Mouse (Mus musculus) c-Kit-positive CD71-negative TER-119-negative erythroid progenitor cells, embryonic 14.5 days (primary cell): ENCODE measurements around the gene Mas1.

Source experiments
- DNase-seq: peaks from one replicate; pipeline ENCODE4 v3.0.0-alpha.2; 2013; ENCODE audit warnings: low read depth

Mas1 gene

GRCm38 (mm10) chr17:12872275-12873028 lies 4.5 kb upstream of the Mas1 start:
- no peak for DNase-seq

- DNase-seq = no peak
Measured at GRCm38 (mm10) chr17:12868640-12869039, 697 bp upstream of the Mas1 start.

- no peak for DNase-seq
Measured at GRCm38 (mm10) chr17:12866853-12867252, 1.1 kb downstream of the Mas1 start.

DNA sequence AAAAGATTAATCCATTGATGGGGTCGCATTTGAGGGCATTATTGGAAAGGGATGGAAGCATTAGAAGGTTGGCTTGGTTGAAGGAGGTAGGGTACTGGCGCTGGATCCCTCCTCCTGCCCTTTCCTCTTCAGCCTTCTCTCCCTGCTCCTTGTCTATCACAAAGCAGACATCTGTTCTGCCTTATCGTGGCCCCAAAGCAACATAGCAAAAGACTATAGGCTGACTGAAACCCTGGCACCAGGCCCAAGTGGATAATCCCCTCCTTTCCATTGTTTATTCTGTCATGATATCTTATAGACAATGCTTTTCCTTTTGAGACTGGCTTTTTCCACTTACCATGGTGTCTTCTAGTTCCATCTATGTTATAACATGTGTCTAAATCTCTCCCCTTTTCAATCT lies 2.5 kb downstream of the Mas1 start:
- no peak for DNase-seq

- DNase-seq = no peak
Measured at GRCm38 (mm10) chr17:12864111-12864510, 3.8 kb downstream of the Mas1 start.

DNA sequence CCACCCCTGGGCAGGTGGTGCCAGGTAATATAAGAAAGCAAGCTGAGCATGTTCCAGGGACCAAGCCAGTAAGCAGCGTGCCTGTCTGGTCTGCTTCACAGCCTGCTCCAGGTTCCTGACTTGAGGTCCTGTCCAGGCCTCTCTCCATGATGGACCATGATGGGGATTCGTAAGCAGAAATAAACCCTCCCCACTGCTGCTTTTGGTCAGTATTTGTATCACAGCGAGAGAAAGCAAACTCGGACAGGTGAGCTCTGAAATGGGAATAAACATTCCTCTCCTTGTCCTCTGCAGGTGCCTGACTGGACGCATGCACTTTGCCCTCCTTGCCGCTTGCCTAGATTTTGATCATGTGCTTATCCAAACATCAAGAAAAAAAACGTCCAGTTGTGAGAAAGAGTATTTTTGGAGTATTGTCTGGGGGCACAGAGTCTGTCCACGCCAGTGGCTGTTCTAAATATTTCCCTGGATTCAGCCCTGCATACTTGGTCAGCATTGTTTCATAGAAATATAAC lies 8.9 kb downstream of the Mas1 start:
- DNase-seq = no peak

GRCm38 (mm10) chr17:12858072-12858471 lies 9.9 kb downstream of the Mas1 start:
- DNase-seq = no peak

- DNase-seq = no peak
Measured at GRCm38 (mm10) chr17:12857395-12857794, 10.5 kb downstream of the Mas1 start.

- DNase-seq = no peak
Measured at GRCm38 (mm10) chr17:12854386-12854785, 13.6 kb downstream of the Mas1 start.

- DNase-seq = no peak
Measured at GRCm38 (mm10) chr17:12853821-12854220, 14.1 kb downstream of the Mas1 start.

DNA sequence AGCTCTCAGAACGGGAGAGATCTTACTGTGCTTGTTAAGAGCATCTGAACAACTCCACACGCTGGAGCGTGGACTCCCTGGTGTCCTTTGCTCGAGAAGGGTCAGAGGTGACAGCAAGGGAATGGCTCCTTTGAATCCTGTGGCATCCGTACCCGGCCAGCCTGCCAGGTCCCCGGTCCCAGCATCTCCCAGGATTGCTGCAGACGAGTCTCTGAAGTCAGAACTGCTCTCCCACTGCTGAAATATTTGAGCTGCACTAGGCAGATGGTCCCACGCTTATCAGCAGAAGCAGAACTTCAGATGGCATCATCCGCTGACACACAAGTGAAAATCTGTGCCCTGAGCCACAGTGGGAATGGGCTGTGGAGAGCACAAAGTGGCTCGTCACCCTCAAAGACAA lies 16.3 kb downstream of the Mas1 start:
- no peak for DNase-seq

DNA sequence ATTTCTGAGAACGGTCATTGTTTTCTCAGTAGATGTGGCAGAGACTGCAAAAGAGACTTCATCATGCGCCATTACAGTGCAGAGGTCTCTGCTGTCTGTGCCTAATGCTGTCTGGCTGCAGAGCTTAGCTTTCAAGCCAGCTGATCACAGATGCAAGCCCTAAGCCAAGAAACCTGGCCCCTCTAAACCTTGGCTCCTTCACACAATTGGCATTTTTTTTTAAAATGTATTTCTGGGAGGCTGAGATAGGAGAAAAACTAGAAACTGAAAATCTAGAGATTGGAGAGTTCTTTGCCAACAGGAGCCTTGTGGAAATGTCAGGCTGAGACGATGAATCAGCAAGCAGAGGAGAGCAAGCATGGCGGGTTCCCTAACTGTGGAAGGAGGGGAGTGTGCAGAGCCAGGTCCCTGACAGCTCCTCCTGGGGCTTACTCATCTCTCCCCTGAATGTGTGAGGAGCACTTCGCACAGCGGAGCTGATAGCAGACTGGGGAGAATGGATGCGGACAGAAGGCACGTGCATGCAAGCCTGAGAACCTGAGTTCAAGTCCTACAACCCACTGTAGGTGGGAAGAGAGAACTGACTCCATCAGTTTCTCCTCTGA lies 18.1 kb downstream of the Mas1 start:
- DNase-seq = no peak

GRCm38 (mm10) chr17:12847736-12848135 lies 20.2 kb downstream of the Mas1 start:
- no peak for DNase-seq

- no peak for DNase-seq
Measured at GRCm38 (mm10) chr17:12846474-12846873, 21.5 kb downstream of the Mas1 start.

DNA sequence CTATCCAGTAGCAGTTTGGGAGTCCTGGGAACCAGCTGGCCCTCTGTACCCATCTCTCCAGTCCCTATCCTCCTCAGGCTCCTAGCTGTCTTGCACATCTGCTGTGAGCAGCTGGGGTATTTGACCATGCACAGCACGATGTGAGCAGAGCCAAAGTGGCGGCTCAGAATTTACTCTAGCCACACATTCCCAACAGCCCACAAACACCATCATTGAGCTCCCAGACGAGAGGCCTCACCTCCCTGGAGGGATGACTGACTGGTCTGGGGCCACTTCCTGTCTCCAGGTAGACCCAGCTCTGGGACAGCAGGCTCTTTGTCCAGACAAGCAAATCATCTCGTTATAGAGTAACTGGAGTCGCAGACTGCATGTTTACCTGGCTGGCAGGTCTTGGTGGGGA lies 22.1 kb downstream of the Mas1 start:
- DNase-seq = no peak

DNA sequence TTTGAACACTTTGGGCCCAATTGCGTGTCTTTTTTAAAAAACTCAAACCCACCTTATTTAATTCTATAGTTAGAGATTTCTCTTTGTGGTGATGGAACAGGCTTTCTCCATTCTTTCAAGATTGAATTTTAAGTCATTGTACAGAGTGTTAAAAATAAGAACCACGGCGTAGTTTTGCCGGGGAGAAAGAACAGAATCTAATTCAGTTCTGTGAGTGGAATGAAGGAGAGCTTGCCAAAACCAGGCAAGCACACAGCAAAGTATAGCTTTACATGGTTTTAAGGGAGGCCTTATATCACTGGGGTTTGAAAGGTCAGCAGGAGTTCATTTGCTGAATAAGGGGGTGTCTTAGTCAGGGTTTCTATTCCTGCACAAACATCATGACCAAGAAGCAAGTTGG lies 23.4 kb downstream of the Mas1 start:
- no peak for DNase-seq

- no peak for DNase-seq
Measured at GRCm38 (mm10) chr17:12843826-12844225, 24.1 kb downstream of the Mas1 start.

DNA sequence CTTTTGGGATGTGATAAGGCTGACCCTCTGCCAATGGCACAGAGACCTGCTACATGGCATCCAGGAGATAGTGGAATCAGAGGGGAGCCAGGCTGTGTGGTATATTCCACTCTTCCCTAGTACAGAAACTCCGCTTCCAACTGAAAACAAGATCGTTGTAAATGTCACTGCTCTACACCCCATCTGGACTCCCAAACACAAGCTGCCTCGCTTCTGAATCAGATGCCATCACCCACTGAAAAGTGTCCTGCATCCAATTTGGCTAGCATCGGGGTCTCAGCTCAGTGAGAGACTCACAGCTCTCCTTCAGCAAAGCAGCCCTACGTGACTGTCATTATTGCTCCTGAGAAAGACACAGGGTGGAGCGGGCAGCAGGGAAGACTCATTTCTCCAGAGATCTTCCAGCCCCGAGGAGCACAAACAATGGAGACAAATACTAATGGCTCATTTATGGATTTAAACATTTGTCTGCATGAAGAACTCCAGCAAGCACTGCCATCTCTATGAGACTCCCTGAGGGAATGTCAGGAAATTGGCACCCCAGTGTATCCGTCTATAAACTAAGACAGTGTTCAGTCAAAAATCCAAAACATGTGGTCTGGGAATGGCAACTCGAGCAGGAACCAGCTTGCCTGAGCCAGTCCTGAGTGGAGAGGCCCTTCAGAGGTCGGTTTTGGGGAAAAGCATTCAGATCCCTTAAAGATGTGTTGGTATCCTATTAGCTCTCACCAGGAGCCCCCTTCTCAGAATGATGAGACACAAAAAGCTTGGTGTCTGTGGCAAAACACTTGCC lies 28.3 kb downstream of the Mas1 start:
- DNase-seq = no peak

GRCm38 (mm10) chr17:12835738-12836137 lies 32.2 kb downstream of the Mas1 start:
- no peak for DNase-seq

GRCm38 (mm10) chr17:12834826-12835225 lies 33.1 kb downstream of the Mas1 start:
- no peak for DNase-seq

DNA sequence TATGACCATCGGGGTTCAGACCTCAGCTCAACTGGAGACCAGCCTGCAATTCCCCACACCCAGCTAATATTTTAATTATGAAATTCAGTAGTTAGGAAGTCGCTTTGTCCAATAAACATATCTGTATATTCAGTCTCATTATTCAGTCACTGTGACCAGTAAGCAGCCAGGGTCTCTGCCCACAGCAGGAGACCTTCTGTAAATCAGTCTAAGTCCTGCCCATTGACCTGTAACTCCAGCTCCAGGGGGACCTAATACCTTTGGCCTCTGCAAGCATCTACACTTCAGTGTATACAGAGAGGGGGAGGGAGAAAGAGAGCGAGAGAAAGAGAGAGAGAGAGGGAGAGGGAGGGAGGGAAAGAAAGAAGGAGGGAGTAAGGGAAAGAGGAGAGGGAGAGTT lies 33.6 kb downstream of the Mas1 start:
- DNase-seq = no peak

DNA sequence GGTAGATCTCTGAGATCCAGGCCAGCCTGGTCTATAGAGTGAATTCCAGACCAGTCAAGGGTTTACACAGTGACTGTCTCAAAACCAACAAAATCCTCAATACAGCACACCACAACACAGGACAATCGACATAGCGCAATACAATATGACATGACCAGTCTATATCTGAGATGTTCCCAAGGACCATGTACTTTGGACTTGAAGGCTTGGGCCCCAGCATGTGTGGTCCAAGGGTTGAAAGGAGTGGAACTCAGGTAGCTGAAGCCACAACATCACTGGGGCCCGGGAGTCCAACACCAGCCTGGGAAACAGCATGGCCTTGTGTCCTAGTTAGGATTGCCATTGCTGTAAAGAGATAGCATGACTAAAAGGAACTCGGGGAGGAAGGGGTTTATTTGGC lies 35.3 kb downstream of the Mas1 start:
- no peak for DNase-seq

DNA sequence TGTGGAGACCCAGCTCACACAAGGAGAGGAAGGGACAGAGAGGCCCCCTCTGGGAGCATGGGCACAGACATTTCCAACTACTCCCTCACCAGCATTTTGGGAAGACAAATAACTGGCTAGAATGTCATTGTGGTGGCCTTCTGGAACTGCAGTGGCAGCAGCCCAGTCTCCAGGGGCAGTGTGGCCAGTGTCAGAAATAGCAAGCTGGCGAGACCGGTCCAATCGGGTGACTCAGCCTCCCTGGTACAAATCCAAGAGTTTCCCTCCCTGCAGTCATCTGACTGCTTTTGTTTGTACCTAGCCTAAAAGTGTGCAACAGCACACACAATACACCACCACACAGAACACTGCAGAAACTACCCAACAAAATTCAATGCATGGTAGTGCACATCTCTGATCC lies 35.7 kb downstream of the Mas1 start:
- no peak for DNase-seq
